Mouse (Mus musculus): ENCODE measurements around the gene Proser2.
"Not testable (repeated sequence)": the region's sequence is repeated elsewhere in the genome, so short reads cannot be mapped to it uniquely, and the experiment has no call there.

The Proser2 gene

DNA sequence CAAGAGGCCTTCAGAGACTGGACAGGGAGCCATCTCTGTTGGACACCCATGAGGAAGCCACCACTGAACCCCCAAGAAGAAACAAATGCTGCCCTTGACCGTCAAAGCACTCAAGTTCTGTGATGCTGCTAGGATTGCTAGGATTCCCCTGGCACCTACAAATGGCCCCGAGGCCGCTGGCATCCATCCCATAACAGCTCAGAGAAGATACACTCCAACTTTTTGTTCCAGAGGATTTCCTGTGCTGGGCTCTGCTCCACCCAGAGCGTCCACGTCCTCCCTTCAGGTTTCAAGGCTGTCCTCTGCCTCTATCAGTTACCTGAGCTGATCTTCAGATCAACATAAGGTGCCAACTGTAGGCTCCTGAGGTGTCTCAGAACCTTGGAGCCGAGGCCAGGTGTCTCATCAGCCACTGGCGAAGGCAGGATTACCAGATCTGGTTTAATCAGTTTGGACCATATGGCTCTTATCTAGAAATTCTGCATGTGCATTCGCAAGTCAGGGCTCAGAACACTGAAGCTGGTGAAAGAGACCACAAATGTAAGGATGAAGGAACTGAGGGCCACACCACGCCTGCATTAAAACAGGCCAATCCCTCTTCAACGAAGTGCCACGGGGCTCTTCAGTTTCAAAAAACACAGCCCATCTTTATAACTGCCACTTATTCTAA, 1.7 kb downstream of the Proser2 start:
- peak in 1 of 2 experiments; percentile 5 for DNase-seq

DNA sequence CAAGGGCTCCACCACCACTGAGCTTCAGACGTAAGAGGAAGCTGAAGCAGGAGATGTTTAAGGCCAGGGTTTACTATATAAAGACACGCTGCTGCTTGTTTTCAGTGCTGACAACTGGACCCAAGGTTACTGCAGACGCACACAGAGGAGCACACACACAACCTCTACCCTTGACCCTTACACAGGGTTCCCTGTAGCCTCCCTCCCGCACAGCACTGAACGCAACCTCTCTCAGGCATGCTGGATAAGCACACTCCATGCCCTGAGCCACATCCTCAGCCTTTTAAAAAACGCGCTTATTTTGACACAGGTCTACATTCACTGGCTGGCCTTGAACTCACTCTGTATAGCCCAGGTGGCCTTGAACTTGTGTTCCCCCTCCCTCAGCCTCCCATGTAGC, 7.0 kb downstream of the Proser2 start:
- no peak for DNase-seq

DNA sequence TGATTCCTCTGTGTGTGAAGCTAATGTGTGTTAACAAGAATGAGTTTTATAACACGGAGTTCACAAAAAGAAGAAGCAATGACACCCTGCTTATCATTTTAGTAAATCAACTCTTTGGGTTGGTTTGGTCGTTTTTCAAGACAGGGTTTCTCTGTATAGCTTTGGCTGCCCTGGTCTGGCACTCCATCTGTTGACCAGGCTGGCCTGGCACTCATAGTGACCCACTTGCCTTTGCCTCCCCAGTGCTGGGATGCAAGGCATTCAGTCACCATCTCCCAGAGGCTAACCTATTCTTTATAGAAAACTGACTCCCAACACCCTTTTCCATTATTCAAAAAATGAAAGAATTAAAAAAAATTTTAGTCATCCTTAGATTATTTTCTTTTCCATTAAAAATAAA, 8.9 kb downstream of the Proser2 start:
- no peak for DNase-seq

DNA sequence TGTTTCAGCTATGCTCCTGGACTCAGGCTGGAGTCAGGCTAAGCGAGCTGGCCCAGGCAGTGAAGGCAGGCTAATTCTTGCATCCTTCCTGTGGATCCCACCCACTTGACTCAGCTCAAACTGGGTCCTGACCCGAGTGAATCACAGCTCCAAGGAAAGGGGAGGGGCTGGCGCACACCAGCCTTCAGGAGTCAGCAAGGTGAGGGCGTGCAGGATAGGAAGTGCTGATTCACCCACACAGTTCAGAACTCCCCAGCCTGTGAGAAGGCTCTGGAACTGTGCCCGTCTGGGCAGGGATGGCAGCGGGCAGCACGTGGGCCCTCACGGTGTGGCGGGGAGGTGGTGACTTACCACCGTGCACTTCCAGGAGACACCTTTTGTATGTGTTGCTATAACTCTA, 11.8 kb downstream of the Proser2 start:
- no peak for DNase-seq

DNA sequence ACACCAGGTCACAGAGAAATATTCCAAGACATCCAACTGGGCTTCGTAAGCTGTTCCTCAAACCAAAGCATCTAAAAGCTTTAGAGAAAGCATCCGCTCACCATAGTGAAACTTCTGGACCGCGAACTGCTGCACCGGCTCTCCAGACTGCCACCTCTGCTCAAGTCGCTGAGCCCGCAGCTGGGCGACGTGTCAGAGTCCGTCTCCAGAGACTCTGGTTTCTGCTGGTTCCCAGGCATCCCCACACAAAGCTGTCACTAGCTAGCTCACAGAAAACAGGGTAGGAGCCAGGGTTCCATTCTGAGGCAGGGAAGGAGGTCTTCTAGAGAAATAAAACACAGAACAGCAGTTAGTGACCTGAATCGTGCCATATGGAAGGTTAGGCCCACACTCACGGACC, 16.2 kb downstream of the Proser2 start:
- DNase-seq, result no peak

DNA sequence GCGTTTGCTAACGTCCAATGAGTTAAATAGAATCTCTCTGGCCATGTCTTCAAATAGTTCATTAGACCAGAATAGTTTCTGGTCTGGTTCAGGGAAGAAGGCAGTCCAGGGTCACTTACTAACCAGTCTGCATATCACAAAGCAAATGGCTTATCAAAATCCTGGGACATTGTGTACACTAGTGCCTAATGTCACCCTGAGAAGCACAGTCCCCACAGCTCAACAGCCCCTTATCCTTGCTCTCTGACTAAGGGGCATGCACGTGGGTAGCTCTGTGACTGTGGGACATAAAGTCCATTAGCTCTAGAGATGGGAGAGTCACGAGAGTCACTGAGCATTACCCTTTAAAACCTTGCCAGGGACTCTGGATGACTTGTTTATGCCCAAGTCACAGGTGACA, 17.4 kb downstream of the Proser2 start:
- DNase-seq, result no peak

DNA sequence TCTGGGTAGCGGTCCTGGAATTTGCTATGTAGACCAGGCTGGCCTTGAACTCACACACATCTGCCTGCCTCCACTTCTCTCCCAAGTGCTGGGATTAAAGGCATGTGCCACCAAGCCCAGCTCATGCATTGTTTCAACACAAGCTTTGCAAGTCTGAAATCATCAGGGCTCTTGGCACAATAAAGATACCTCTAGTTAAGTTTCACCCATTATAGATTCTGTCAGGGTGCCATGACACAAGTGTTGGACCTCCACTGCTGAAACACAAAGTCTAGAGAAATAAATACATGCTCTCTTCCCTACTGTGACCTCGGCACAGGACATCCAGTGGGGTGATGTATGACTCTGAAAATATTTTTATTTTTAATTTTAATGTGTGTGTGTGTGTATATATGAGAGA, 24.6 kb downstream of the Proser2 start:
- no peak for DNase-seq

DNA sequence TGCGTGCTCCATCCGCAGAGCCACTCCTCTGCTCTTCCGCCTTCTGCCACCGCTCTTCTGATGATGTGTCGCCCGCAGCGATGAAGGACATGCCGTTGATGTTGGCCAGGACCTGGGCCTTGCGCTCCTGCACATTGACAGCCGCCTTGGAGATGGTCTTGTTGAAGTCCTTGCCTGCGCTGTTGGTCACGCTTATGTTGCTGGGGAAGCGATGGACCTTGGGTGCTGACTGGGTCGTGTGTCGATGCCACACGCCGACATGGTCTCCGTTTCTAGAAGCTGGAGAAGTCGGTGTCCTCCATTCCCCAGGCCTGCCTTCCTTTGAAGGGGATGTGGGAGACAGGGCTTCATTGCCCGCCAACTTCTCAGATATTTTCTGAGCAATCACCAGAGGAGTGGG, 29.3 kb downstream of the Proser2 start:
- no peak for DNase-seq

DNA sequence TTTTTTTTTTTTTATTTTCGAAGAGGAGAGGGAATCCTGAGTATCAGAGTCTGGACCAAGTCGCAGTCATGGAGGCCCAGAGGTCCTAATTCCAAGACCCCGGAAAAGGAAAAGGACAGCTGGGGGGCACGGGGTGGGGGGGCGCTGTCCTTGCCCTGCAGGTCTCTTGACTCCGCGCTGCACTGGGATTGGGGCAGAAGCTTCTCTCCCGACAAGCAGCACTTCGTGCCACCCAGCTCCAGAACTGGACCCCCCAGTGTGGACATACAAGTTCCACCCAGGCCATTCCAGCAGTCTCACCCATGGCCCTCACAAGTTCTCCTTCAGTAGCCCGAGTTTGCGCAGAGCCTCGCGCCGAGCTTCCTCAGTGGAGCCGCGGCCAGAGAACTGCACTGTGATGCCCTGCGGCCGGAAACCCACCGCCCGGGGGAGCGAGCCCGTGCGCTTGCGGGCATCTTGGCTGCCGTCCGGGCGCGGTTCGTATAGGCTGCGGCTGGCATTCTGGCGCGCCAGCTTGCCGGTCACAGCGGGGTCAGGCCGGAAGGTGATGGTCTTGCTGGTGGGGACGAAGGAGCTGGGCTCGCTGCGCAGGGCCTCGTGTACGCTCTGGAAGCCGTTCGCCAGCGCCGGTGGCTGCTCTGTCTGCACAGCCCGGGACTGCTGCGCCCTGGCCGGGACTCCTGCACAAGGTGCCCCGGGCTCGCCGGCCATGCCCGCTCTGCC, 29.8 kb downstream of the Proser2 start:
- no peak for DNase-seq

DNA sequence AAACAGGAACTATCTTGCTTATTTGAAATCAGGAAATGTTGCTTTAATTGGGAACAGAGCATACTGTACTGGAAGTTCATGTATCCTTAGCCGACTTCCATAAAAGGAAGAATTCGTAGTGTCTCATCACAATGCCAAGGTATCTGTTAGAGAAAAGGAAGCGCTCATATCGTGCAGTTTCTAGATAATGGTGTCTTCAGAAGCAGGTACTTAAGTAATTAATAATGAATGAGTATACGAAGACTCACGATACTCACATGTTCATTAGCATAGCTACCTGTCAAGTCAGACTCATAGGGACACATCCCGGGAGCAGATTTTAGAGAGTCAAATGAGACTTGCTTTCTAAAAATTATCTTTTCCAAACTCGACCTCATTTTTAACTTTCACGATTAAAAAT, 30.6 kb downstream of the Proser2 start:
- DNase-seq, result no peak

DNA sequence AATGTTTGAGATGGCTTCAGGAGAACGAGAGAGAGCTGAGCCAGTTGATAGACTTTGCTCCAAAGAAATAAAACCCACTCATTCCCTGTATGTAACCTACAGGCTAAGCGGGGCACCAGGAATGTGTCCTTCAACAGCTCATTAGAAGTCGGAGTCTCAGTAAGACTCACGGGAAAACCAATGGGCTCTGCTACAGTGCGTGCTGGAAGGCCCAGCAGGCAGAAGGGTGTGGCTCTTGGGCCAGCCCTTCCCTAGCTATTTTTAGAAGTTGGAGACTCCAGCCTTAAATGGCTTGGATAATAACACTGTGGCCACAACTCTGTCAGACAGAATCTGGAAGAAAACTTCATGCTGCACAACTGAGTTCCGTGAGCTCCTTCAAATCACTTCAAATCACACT, 31.1 kb downstream of the Proser2 start:
- no peak for DNase-seq

DNA sequence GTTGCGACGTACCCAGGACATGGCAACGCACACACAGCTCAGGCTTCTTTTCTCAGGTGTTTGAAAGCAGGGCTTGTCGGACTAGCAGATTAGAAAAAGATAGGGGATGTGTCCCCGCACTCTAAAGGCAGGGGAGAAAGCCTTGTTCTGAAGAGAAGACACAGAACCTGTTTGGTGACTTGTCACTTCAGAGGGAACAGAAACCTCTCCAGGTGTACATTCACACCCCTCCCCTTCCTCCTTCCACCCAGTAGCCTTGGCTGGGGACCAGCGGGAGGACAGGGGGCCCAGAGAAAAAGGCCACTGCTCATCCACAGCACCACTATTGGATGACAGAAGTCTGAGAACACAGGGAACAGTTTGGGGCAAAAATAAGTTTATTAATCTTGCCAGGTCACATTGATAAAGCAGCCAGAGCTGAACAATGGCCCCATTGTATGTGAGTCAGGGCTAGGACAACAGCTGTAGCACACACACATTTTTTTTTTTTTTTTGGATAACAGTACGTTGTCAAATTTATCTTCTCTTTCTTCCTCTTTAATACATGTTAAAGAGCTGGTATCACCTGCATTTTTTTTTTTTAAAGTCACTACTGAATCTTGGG, 32.8 kb downstream of the Proser2 start:
- no peak for DNase-seq

DNA sequence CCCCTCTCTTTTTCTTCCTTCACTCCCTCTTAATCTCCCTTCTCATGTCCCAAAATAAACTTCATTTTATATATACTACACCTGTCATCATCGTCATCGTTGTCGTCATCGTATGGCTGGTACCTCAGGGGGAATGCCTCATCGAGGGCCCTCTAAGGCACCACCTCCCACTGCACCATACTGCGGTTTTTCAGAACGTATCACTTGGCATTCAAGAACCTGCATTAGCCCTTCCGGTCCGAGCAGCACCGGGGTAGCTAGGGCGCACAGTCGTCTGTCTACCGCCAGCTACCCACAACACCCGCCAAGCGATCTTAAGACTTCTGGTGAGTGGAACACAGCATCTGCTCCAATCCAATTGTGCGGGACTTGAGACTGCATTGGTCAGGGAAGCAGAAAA, 40.1 kb downstream of the Proser2 start:
- DNase-seq, result not testable (repeated sequence)

DNA sequence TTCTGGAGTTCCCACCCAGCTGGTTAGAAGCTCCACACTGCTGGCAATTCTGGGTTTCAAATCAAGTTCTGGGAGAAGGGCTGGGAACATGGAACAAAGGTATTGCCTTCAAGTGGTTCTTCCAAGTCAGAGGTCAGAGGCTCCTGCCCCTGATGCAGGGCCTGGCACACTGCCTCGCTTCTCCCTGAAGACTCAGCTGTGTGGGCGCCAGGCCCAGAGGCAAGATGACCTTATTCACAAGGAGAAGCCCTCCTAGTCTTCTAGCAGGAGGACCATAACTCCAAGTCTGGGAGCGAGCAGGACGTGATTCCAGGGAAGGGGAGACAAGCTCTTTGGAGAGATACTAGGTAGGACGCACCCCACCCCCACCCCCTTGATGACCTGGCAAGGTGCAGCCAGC, 42.9 kb downstream of the Proser2 start:
- no peak for DNase-seq

DNA sequence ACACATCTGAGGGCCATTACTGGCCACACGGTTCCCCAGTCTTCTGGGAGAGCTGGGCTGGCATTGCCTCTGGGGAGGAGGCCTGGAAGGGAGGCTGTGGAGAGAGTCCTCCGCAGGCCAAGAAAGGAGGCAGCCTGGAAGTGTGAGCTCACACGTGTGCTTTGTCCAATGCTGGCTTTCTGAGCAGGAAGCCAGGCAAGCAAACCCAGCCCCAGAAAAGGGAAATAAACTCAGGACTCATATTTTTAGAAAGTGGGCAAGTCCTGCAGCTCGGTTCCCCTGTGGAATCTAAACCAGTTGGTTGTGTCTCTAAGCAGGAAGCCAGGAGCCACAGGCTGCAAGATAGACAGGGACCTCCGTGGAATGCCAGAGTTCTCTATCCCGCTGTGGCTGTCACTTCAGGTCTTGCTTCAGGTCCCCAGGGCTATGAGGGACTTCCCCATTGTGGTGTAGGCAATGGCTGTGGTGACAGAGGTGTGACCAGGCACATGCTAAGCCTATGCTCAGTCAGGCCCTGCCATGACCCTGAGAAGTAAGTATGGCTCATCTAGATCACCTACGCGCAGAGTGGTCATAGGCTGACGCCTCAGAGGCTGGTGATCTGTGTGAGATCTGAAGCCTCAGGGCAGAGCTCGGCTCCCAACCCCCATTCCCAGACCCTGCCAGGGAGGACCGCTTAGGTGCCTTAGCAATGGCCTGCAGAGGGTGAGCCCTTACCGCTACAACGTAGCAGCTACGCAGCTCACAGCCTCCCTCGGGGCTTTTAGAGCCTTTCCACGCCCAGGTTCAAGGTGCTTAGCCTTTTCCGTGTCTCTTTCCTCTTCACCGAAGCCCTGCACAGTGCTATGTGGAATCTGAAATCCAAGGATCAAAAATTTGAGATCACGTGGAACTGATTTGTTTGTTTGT, 44.1 kb downstream of the Proser2 start:
- peak; percentile 27 to 31 for DNase-seq

DNA sequence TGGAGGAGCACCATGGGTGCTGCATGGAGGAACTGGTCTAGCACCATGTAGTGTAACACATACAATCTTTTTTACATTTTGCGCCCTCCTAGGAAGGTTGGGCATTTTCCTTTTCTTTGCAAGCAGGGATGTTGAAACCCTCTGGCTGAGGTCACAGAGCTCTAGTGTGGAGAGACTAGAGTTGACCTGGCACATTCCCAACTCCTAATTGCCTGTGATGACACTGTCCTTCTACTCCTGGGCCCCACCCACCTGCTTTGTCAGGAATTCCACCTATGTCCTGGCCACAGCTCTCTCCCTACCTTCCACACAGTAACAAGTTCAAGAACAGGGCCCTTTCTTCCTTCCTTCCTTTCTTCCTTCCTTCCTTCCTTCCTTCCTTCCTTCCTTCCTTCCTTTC, 46.3 kb downstream of the Proser2 start:
- no peak for DNase-seq

DNA sequence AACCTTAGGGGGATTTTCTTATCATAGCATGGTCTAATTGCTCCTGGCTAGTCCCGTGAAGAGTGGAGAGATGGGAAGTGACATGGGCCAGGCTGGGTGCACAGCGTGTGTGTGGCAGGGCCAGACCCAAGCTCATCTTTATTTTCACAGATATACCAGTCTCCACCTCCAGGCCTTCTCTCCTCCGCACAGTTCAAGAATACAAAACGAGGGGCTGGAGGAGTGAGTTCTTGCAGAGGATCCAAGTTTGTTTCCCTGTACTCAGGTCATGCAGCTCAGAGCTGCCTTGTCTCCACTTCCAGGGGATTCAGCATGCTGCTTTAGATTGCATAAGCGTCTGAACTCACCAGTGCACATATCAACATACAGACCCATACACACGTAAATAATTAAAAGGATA, 47.4 kb downstream of the Proser2 start:
- DNase-seq, result no peak

DNA sequence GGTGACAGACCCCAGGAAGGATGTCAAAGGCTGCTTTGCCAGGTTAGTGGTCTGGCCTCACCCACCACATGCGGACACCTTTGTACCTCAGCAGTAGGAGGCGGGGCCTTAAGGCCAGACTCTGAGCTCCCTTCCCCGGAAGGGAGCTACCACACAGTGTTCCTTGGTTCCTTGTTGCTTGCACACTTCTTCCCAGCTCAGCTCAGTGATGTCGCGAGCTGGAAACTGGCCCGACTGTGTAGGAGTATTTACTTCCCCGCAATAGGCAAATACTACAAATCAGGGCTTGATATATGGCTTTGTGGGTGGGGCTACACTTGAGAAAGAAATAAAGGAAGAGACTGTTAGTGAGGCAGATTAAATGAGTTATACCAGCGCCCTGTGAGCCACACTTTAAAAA, 48.9 kb downstream of the Proser2 start:
- DNase-seq, result no peak

DNA sequence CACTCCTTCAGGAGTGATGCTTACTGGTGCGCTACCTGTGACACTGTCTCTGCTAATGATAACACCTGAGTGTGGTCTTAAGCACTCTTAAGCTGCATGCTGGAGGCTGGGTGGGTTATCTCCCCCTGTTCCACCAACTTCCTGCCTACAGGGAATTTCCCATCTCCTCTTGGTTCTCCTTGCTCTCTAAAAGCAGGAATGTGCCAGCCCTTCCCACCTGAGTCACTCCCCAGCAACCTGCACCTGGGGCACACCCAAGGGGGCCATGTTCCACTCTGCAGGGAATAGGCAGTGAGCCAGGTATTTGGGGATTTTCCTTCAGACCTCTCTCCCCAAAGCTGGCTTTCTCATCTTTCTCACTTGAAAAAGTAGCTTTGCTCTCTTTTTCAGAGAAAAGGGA, 50.0 kb downstream of the Proser2 start:
- no peak for DNase-seq

DNA sequence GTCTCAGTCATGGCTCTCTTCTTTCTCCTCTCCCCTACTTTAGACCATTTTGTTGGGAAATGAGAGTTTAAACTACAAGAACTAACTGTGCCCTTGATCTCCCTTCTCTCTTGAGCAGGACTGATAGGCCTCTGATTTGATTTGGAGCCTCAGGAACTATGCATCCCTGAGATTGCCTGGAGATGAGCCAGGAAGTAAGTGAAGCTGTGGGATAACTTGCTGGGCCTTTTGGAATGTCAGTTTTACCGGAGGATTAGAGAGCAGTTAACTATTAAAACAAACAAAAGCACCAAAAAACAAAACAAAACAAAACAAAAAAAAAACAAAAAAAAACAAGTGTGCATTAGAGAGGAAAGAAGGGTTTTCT, 54.5 kb downstream of the Proser2 start:
- no peak for DNase-seq

DNA sequence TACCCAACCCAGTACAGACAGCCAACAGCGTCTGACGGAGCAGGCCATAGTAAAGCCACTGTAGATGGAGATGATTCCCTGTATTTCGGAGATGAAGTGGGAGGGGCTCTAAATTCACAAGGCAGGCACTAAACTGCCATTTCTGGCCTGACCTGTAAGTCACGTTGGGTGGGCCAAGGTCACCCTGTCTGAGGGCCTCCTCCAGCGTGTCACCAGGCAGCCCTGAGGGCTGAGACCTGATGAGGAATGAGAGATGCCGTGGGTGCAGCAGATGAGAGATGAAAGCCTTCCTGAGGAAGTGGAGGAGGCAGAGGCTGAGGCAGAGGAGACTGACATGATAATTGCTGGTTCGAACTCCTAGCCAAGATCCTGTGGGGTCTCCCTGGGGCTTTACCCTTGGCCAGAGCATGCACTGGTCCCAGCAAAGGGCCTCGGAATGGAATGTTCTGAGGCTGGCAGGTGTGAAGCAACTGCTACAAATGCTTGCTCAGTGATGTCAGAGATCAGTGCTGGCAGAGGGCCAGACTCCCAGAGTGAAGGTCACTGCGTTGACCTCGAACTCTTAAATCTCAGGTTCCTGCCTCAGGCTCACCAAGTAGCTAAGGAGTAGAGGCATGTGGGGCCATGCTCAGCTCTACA, 55.0 kb downstream of the Proser2 start:
- no peak for DNase-seq

DNA sequence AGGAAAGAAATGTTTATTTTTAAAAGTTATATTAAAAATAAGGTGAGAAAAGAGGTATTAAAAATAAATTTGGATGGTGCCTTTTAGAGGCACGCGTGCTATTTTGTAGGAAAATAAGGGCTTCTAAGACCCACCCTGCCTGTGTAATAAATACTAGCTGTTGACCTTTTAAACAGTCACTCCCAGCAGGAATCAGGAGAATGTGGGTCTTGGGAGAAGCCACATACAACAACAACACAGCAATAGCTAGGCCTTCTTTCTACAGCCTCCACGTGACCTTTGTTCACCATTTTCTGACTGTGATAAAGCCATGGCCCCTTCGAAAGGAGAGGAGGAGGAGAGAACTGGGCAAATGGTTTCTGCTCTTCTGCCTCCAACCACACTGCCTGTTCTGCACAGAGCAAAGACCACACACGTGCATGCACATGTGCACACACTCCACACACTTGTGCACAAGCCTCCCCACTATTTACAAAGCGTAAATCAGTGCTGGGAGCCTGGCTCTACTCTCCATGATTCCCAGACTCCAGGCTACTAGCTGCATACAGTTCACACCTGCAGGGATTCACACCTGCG, 57.2 kb downstream of the Proser2 start:
- DNase-seq, result no peak
